Mouse (Mus musculus) CH12.LX (cell line): ENCODE results near the gene 2310039H08Rik. TPM values are rescaled to one million over a fixed set of nuclear protein-coding genes. Genes with fewer than 3 reads are reported as not detected.
"Not testable (repeated sequence)": the region's sequence is repeated elsewhere in the genome, so short reads cannot be mapped to it uniquely, and the experiment has no call there.

Experiments used
- DNase-seq: peaks from one replicate; pipeline ENCODE4 v3.0.0-alpha.2; 2013; ENCODE audit errors: extremely low read depth
- H3K27ac ChIP-seq: 2 replicates; pipeline ENCODE4 v1.5.1; 2012; ENCODE audit warnings: low read depth, mild to moderate bottlenecking, control low read depth, moderate library complexity; ENCODE audit not compliant: insufficient read depth
- H3K27me3 ChIP-seq: replicated peaks from 2 replicates; pipeline ENCODE3; 2012; ENCODE audit warnings: inconsistent platforms
- H3K36me3 ChIP-seq, 2 experiments: replicated peaks in 1 of 2; 2 replicates each; pipeline versions ENCODE3 to v1.6.1; 2012; ENCODE audit warnings: inconsistent platforms in 1 of 2, low read length in 1 of 2, mild to moderate bottlenecking in 1 of 2, mixed read lengths in 1 of 2, moderate library complexity in 1 of 2; ENCODE audit not compliant: control insufficient read depth in 1 of 2, insufficient read depth in 1 of 2
- H3K4me1 ChIP-seq, 2 experiments: 2 replicates each; pipeline ENCODE4 v1.6.1; 2012; ENCODE audit warnings: inconsistent platforms in 1 of 2, moderate library complexity in 1 of 2; ENCODE audit not compliant: insufficient read depth in 2 of 2, control insufficient read depth in 1 of 2
- H3K4me2 ChIP-seq: 2 replicates; pipeline ENCODE4 v1.6.1; 2012; ENCODE audit warnings: low read depth, mild to moderate bottlenecking, control low read depth; ENCODE audit not compliant: poor library complexity, insufficient read depth, severe bottlenecking
- H3K4me3 ChIP-seq, 3 experiments: fragments of 150-350 bp in 1 of 3; sonication (generic) in 1 of 3; replicated peaks in 1 of 3; 2 replicates each; pipeline versions ENCODE3 to v1.5.1; 2011 to 2012; ENCODE audit warnings: low read depth in 2 of 3, low read length in 2 of 3, mild to moderate bottlenecking in 2 of 3, moderate library complexity in 2 of 3, control low read depth in 1 of 3, improper control_type of control experiment in 1 of 3, inconsistent platforms in 1 of 3, mixed read lengths in 1 of 3; ENCODE audit not compliant: poor library complexity in 1 of 3
- H3K79me2 ChIP-seq: replicated peaks from 2 replicates; pipeline ENCODE4 v1.6.1; 2012; ENCODE audit warnings: mild to moderate bottlenecking, moderate library complexity; ENCODE audit not compliant: control insufficient read depth, poor library complexity, insufficient read depth, severe bottlenecking; ENCODE audit errors: extremely low read depth
- H3K9ac ChIP-seq: 2 replicates; pipeline ENCODE4 v1.6.1; 2012; ENCODE audit warnings: low read depth, mild to moderate bottlenecking, control low read depth, moderate library complexity; ENCODE audit not compliant: insufficient read depth
- H3K9me3 ChIP-seq: replicated peaks from 2 replicates; pipeline ENCODE3; 2012; ENCODE audit warnings: low read length, inconsistent platforms, mixed read lengths
- CTCF ChIP-seq, 2 experiments: IDR thresholded peaks in 1 of 2; conservative IDR thresholded peaks in 1 of 2; 2 replicates each; pipeline ENCODE4 v1.5.1; 2011 to 2012; ENCODE audit warnings: low read depth in 2 of 2, low read length in 2 of 2, improper control_type of control experiment in 1 of 2, inconsistent platforms in 1 of 2, mild to moderate bottlenecking in 1 of 2, moderate library complexity in 1 of 2
- JUN ChIP-seq: IDR thresholded peaks from 2 replicates; pipeline ENCODE4 v1.6.1; 2011; ENCODE audit warnings: low read depth, mild to moderate bottlenecking, low read length, improper control_type of control experiment, moderate library complexity; ENCODE audit not compliant: insufficient read depth
- KAT2A ChIP-seq: IDR thresholded peaks from 2 replicates; pipeline ENCODE4 v1.6.1; 2012; ENCODE audit warnings: low read length, improper control_type of control experiment, inconsistent platforms; ENCODE audit not compliant: insufficient replicate concordance
- MAX ChIP-seq: IDR thresholded peaks from 2 replicates; pipeline ENCODE4 v1.6.1; 2011; ENCODE audit warnings: low read length, improper control_type of control experiment
- PAX5 ChIP-seq: IDR thresholded peaks from 2 replicates; pipeline ENCODE4 v1.6.1; 2012; ENCODE audit warnings: low read length, inconsistent platforms, mixed read lengths
- POLR2A ChIP-seq: IDR thresholded peaks from 2 replicates; pipeline ENCODE4 v1.6.1; 2011; ENCODE audit warnings: low read depth, mild to moderate bottlenecking, improper control_type of control experiment, low read length
- RAD21 ChIP-seq: IDR thresholded peaks from 2 replicates; pipeline ENCODE4 v1.6.1; 2011; ENCODE audit warnings: low read depth, mild to moderate bottlenecking, low read length, improper control_type of control experiment, moderate library complexity
- RCOR1 ChIP-seq: conservative IDR thresholded peaks from 2 replicates; pipeline ENCODE4 v1.6.1; 2012; ENCODE audit warnings: low read depth, mild to moderate bottlenecking, inconsistent platforms, low read length, improper control_type of control experiment
- SMC3 ChIP-seq: IDR thresholded peaks from 2 replicates; pipeline ENCODE4 v1.6.1; 2011; ENCODE audit warnings: low read depth, low read length, improper control_type of control experiment
- TBP ChIP-seq: conservative IDR thresholded peaks from 2 replicates; pipeline ENCODE4 v1.6.1; 2011; ENCODE audit warnings: low read depth, low read length, improper control_type of control experiment
- ZNF384 ChIP-seq: IDR thresholded peaks from 2 replicates; pipeline ENCODE4 v1.6.1; 2012; ENCODE audit warnings: low read depth, low read length, improper control_type of control experiment, inconsistent platforms
- dilution Hi-C: fragments of 300-500 bp; cut with MboI; formaldehyde crosslinking; loops from 2 replicates; pipeline ENCODE4 v1.14.3; 2020; ENCODE audit warnings: low sequenced_read_pairs; ENCODE audit not compliant: extremely low pct_unique_long_range_greater_than_20kb, extremely low pct_ligation_motif_present
- in situ Hi-C: fragments of 300-500 bp; cut with MboI; formaldehyde crosslinking; loops from 3 replicates; pipeline ENCODE4 v1.14.3; 2019; ENCODE audit warnings: low sequenced_read_pairs, low pct_ligation_motif_present, low pct_unique_long_range_greater_than_20kb, mixed read lengths
- polyA plus RNA-seq: library from polyadenylated mRNA; unstranded; fragments of >175 nt; gene quantifications from 2 replicates; pipeline ENCODE4 v1.2.1, GENCODE M21; 2012; ENCODE audit warnings: low read depth; ENCODE audit not compliant: insufficient read length
- total RNA-seq, 2 experiments: library from RNA; depleted of rRNA; stranded (reverse); fragments of 300-350 nt in 1 of 2; fragments of >200 nt in 1 of 2; gene quantifications; 2 replicates each; pipeline ENCODE4 v1.2.3; 2012 to 2014

2310039H08Rik gene
- total and polyA plus RNA-seq, 3 experiments: 33.3 to 79.3 (median 65.8) TPM

GRCm38 (mm10) chr17:46786952-46787351 is 14.5 kb downstream of the 2310039H08Rik start:
- no peaks in the 10 kb centered on the region for H3K27me3 ChIP-seq
- no peaks in the 10 kb centered on the region for H3K9me3 ChIP-seq
- no peaks in the 10 kb centered on the region for H3K36me3 ChIP-seq
- no peak overlapping the region for H3K4me3 ChIP-seq
- TF ChIP-seq RCOR1 (no peak), JUN (no peak), POLR2A (no peak), KAT2A (no peak), MAX (no peak), PAX5 (no peak), TBP (no peak)
- in situ Hi-C loops (loop anchor here (10.0 kb wide), 1 partner anchor 98 kb away; no protein-coding TSS in a partner anchor), dilution Hi-C loops (no loop called here)
- H3K4me2 ChIP-seq: no peak overlapping the region
- peaks cover 4% of the 10 kb centered on the region for H3K79me2 ChIP-seq
- H3K4me1 ChIP-seq: peaks cover 5 to 9% of the 10 kb centered on the region in 2 experiments; a peak in 2 of 4 replicates
- no peak overlapping the region for H3K9ac ChIP-seq
- DNase-seq: no peak
- H3K27ac ChIP-seq: no peak overlapping the region

- H3K4me1 ChIP-seq, H3K4me2 ChIP-seq, dilution Hi-C loops, H3K9me3 ChIP-seq, H3K9ac ChIP-seq, DNase-seq, H3K36me3 ChIP-seq, H3K79me2 ChIP-seq, H3K27me3 ChIP-seq, H3K4me3 ChIP-seq, H3K27ac ChIP-seq: not testable (repeated sequence)
- in situ Hi-C loops: loop anchor here (10.0 kb wide), 1 partner anchor 97 kb away; no protein-coding TSS in a partner anchor
Measured at GRCm38 (mm10) chr17:46787974-46788373, 15.5 kb downstream of the 2310039H08Rik start.

GRCm38 (mm10) chr17:46792963-46793362 is 20.5 kb downstream of the 2310039H08Rik start:
- no peaks in the 10 kb centered on the region for H3K9me3 ChIP-seq
- TF ChIP-seq ZNF384: no peak
- TF ChIP-seq CTCF (conservative IDR thresholded peaks at IDR 0.05 in 1 of 2, IDR thresholded peaks at IDR 0.05 in 1 of 2; ENCODE audit: low read depth in 2 of 2, low read length in 2 of 2): peak in 1 of 2 experiments; percentile 40; a peak in 2 of 4 replicates
- TF ChIP-seq RAD21: peak; percentile 34
- peak; percentile 44 for TF ChIP-seq SMC3
- TF ChIP-seq, all 38 proteins: peak for 3
- H3K9ac ChIP-seq: no peak overlapping the region
- H3K4me2 ChIP-seq: no peak overlapping the region
- H3K79me2 ChIP-seq: no peaks in the 10 kb centered on the region
- H3K27ac ChIP-seq: no peak overlapping the region
- in situ Hi-C loops (no loop called here), dilution Hi-C loops (no loop called here)
- no peak for DNase-seq
- H3K4me3 ChIP-seq: no peak overlapping the region
- H3K4me1 ChIP-seq: peaks cover 3 to 6% of the 10 kb centered on the region in 2 experiments; a peak in 1 of 4 replicates
- H3K36me3 ChIP-seq: peaks cover 0 to 14% of the 10 kb centered on the region in 2 experiments
- no peaks in the 10 kb centered on the region for H3K27me3 ChIP-seq
